Mouse (Mus musculus): ENCODE data around the gene Usp1. TPM values are rescaled to one million over a fixed set of nuclear protein-coding genes. Genes with fewer than 3 reads are reported as not detected.
"Not testable (repeated sequence)": the region's sequence is repeated elsewhere in the genome, so short reads cannot be mapped to it uniquely, and the experiment has no call there.

The Usp1 gene
- total RNA-seq (2017), result 141 and 149 TPM in 2 replicates

GRCm38 (mm10) chr4:98923568-98924070 lies at the start of gene Usp1:
Gene Usp1, plus strand, starts transcription at chr4:98923810.
- no peak for ATAC-seq (replicated peaks in 1 of 2; ENCODE audit: insufficient read depth in 1 of 2, low FRiP score in 2 of 2, low TSS enrichment in 1 of 2, low read depth in 1 of 2, poor library complexity in 2 of 2, severe bottlenecking in 2 of 2)

- ATAC-seq (replicated peaks in 1 of 2; ENCODE audit: insufficient read depth in 1 of 2, low FRiP score in 2 of 2, low TSS enrichment in 1 of 2, low read depth in 1 of 2, poor library complexity in 2 of 2, severe bottlenecking in 2 of 2), result no peak
These were observed 40.9 kb upstream of the Usp1 start for GRCm38 (mm10) chr4:98882706-98883105.

- no peak for ATAC-seq (replicated peaks in 1 of 2; ENCODE audit: insufficient read depth in 1 of 2, low FRiP score in 2 of 2, low TSS enrichment in 1 of 2, low read depth in 1 of 2, poor library complexity in 2 of 2, severe bottlenecking in 2 of 2)
These were observed 37.2 kb upstream of the Usp1 start for GRCm38 (mm10) chr4:98886377-98886776.

GRCm38 (mm10) chr4:98887148-98887547 lies 36.5 kb upstream of the Usp1 start:
- peak; percentile 66 to 75; a peak in 3 of 4 replicates for ATAC-seq (replicated peaks in 1 of 2; ENCODE audit: insufficient read depth in 1 of 2, low FRiP score in 2 of 2, low TSS enrichment in 1 of 2, low read depth in 1 of 2, poor library complexity in 2 of 2, severe bottlenecking in 2 of 2)

- no peak for ATAC-seq (replicated peaks in 1 of 2; ENCODE audit: insufficient read depth in 1 of 2, low FRiP score in 2 of 2, low TSS enrichment in 1 of 2, low read depth in 1 of 2, poor library complexity in 2 of 2, severe bottlenecking in 2 of 2)
These were observed 13.4 kb upstream of the Usp1 start for GRCm38 (mm10) chr4:98910246-98910645.

GRCm38 (mm10) chr4:98917724-98918123 lies 5.9 kb upstream of the Usp1 start:
- no peak for ATAC-seq (replicated peaks in 1 of 2; ENCODE audit: insufficient read depth in 1 of 2, low FRiP score in 2 of 2, low TSS enrichment in 1 of 2, low read depth in 1 of 2, poor library complexity in 2 of 2, severe bottlenecking in 2 of 2)

- ATAC-seq (replicated peaks in 1 of 2; ENCODE audit: insufficient read depth in 1 of 2, low FRiP score in 2 of 2, low TSS enrichment in 1 of 2, low read depth in 1 of 2, poor library complexity in 2 of 2, severe bottlenecking in 2 of 2), result no peak
These were observed 5.4 kb upstream of the Usp1 start for GRCm38 (mm10) chr4:98918204-98918603.

GRCm38 (mm10) chr4:98920896-98921295 lies 2.7 kb upstream of the Usp1 start:
- ATAC-seq (replicated peaks in 1 of 2; ENCODE audit: insufficient read depth in 1 of 2, low FRiP score in 2 of 2, low TSS enrichment in 1 of 2, low read depth in 1 of 2, poor library complexity in 2 of 2, severe bottlenecking in 2 of 2), result no peak

GRCm38 (mm10) chr4:98922061-98922642 lies 1.5 kb upstream of the Usp1 start:
- ATAC-seq (replicated peaks in 1 of 2; ENCODE audit: insufficient read depth in 1 of 2, low FRiP score in 2 of 2, low TSS enrichment in 1 of 2, low read depth in 1 of 2, poor library complexity in 2 of 2, severe bottlenecking in 2 of 2), result no peak

GRCm38 (mm10) chr4:98922643-98923567 lies 705 bp upstream of the Usp1 start:
- peak; percentile 93 to 96 for ATAC-seq (replicated peaks in 1 of 2; ENCODE audit: insufficient read depth in 1 of 2, low FRiP score in 2 of 2, low TSS enrichment in 1 of 2, low read depth in 1 of 2, poor library complexity in 2 of 2, severe bottlenecking in 2 of 2)

- ATAC-seq (replicated peaks in 1 of 2; ENCODE audit: insufficient read depth in 1 of 2, low FRiP score in 2 of 2, low TSS enrichment in 1 of 2, low read depth in 1 of 2, poor library complexity in 2 of 2, severe bottlenecking in 2 of 2), result no peak
These were observed 678 bp downstream of the Usp1 start for GRCm38 (mm10) chr4:98924071-98924905.

- no peak for ATAC-seq (replicated peaks in 1 of 2; ENCODE audit: insufficient read depth in 1 of 2, low FRiP score in 2 of 2, low TSS enrichment in 1 of 2, low read depth in 1 of 2, poor library complexity in 2 of 2, severe bottlenecking in 2 of 2)
These were observed 1.2 kb downstream of the Usp1 start for GRCm38 (mm10) chr4:98924906-98925178.

- no peak for ATAC-seq (replicated peaks in 1 of 2; ENCODE audit: insufficient read depth in 1 of 2, low FRiP score in 2 of 2, low TSS enrichment in 1 of 2, low read depth in 1 of 2, poor library complexity in 2 of 2, severe bottlenecking in 2 of 2)
These were observed 1.7 kb downstream of the Usp1 start for GRCm38 (mm10) chr4:98925250-98925781.

GRCm38 (mm10) chr4:98936036-98936435 lies 12.4 kb downstream of the Usp1 start:
- no peak for ATAC-seq (replicated peaks in 1 of 2; ENCODE audit: insufficient read depth in 1 of 2, low FRiP score in 2 of 2, low TSS enrichment in 1 of 2, low read depth in 1 of 2, poor library complexity in 2 of 2, severe bottlenecking in 2 of 2)

GRCm38 (mm10) chr4:98938210-98938609 lies 14.6 kb downstream of the Usp1 start:
- not testable (repeated sequence) for ATAC-seq (replicated peaks in 1 of 2; ENCODE audit: insufficient read depth in 1 of 2, low FRiP score in 2 of 2, low TSS enrichment in 1 of 2, low read depth in 1 of 2, poor library complexity in 2 of 2, severe bottlenecking in 2 of 2)

GRCm38 (mm10) chr4:98950563-98950962 lies 27.0 kb downstream of the Usp1 start:
- no peak for ATAC-seq (replicated peaks in 1 of 2; ENCODE audit: insufficient read depth in 1 of 2, low FRiP score in 2 of 2, low TSS enrichment in 1 of 2, low read depth in 1 of 2, poor library complexity in 2 of 2, severe bottlenecking in 2 of 2)

- no peak for ATAC-seq (replicated peaks in 1 of 2; ENCODE audit: insufficient read depth in 1 of 2, low FRiP score in 2 of 2, low TSS enrichment in 1 of 2, low read depth in 1 of 2, poor library complexity in 2 of 2, severe bottlenecking in 2 of 2)
These were observed 32.4 kb downstream of the Usp1 start for GRCm38 (mm10) chr4:98955986-98956385.

GRCm38 (mm10) chr4:98960243-98960642 lies 36.6 kb downstream of the Usp1 start:
- no peak for ATAC-seq (replicated peaks in 1 of 2; ENCODE audit: insufficient read depth in 1 of 2, low FRiP score in 2 of 2, low TSS enrichment in 1 of 2, low read depth in 1 of 2, poor library complexity in 2 of 2, severe bottlenecking in 2 of 2)

All from hematopoietic stem cell, adult 5-6 weeks (primary cell).